Mouse (Mus musculus) kidney, adult 2 months (tissue): ENCODE results near the gene Lsr.

Source experiments
- CTCF ChIP-seq: fragments of 200-500 bp; conservative IDR thresholded peaks from 2 replicates; pipeline ENCODE4 v1.5.1; 2011; ENCODE audit warnings: low read depth, mild to moderate bottlenecking, control low read depth, low read length, moderate library complexity, mixed read lengths; ENCODE audit not compliant: insufficient read depth, insufficient read length
- POLR2A ChIP-seq: fragments of 200-500 bp; IDR thresholded peaks from one replicate; pipeline ENCODE4 v1.6.1; 2011; ENCODE audit warnings: low read depth, low read length, control low read depth

- TF ChIP-seq CTCF (no peak), POLR2A (no peak)
Observed at GRCm38 (mm10) chr7:30962862-30963261, 10.4 kb downstream of the Lsr start.
